Mouse (Mus musculus): Measurements from ENCODE around the gene Mta2. TPM values are rescaled to one million over a fixed set of nuclear protein-coding genes. Genes with fewer than 3 reads are reported as not detected.
"Not testable (repeated sequence)": the region's sequence is repeated elsewhere in the genome, so short reads cannot be mapped to it uniquely, and the experiment has no call there.

The Mta2 gene
- 81.8 and 84.7 TPM in 2 replicates for polyA plus RNA-seq (2015; fragmentation: Nextera tagmentation; extraction: Ambion mirVana)

DNA sequence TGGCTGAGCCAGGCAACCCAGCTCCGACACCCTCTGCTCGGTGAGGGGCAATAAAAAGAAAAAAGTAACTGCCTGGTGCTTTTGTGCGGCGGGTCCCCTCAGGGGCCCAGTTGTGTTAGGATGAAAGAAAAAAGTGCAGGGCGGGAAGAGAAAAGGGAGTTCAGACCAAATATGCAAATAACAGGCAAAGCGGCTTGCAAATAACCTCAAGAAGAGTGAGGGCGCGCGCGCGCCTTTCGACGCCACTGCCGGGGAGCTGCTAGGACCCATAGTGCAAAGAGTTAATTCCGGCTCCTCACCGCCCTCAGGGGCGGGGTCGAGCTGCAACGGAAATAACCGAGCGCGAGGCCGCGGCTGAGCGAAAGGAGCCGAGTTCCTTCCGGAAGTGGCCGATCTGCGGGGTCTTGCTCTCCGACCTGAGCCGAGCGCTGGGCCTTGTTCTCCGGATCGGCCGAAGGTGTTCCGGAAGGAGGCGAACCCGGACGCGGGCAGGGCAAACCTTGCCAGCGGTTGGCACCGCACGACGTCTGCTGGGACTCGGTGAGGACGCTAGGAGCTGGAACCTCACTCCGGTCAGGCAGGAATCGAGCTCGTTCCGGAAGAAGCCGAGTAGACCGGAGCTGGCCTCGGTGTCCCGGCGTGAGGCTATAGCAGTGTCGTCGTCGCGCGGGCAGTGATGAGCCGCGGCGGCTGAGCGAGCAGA is at the start of gene Mta2:
Gene Mta2, plus strand, starts transcription at position 361 of the 703 bp plus-strand sequence.
- TF ChIP-seq EP300 (IDR thresholded peaks at IDR 0.05), result no peak; the same call in 1 of the 2 replicates
- peak; percentile 38 for TF ChIP-seq CTCF (IDR thresholded peaks at IDR 0.05)
- WGBS, result under 1% methylated on average over 64 of the region's 64 CpGs

DNA sequence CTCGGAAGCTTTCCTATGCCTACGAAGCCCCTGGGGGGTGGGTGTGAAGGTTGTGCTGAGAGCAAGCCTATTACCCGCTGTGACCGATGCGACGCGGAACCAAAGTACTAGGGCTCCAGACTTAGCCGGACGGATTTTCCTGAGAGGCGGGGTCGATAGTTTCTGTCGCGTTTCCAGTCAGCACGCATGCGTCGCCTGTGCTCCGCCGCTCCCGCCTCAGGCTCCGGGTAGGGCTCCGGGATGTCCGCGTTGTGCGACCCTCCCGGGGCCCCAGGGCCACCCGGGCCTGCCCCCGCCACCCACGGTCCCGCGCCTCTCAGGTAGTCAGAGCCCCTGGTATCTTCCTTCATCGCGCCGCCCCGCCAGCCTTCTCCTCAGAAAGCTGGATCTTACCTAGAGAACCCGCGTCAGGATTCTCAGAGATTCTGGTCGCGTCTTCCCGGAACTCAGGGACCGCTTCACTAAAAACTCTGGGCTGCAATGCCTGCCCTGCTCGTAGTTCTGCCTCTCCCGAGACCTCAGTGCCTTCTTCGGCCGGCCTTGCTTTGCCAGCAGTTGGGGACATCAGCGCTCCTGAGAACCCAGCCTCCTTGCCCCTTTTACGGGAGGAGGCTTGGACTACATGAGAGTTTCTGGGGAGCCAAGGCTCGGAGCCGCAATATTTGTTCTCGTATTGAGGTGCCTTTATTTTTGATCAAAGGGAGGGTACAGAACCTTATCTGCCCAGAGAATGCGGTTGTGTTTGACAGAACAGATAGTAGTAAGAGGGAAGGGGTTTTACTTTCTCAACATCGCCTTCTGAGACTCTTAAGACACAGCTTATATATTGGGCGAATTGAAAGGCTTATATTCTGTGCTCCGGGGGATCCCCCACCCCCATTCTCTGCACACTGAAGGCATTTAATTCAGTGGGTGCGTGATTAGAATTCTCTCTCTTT is 48.6 kb upstream of the Mta2 start, which contains the start of gene Ints5:
Gene Ints5, plus strand, starts transcription at position 177 of the 938 bp plus-strand sequence.
- H3K4me1 ChIP-seq (ENCODE audit: insufficient read depth, low read depth, low read length), result peaks cover 4% of the 10 kb centered on the region; the same call in 1 of the 2 replicates
- peak within 1 kb of the TSS; percentile 95 for H3K4me2 ChIP-seq (replicated peaks; ENCODE audit: low read depth, low read length)
- H3K36me3 ChIP-seq (ENCODE audit: insufficient read depth, low read length), result no peaks in the 10 kb centered on the region
- peak within 1 kb of the TSS; percentile 88 for H3K4me3 ChIP-seq (ENCODE audit: low read depth, low read length)
- peak within 1 kb of the TSS; percentile 91 for H3K27ac ChIP-seq (ENCODE audit: low read length)
- H3K9me3 ChIP-seq (ENCODE audit: low read length), result no peaks in the 10 kb centered on the region
- no peak for TF ChIP-seq CTCF (IDR thresholded peaks at IDR 0.05)
- no peak for TF ChIP-seq EP300 (IDR thresholded peaks at IDR 0.05)
- H3K27me3 ChIP-seq (replicated peaks; ENCODE audit: insufficient read depth, low read length), result no peaks in the 10 kb centered on the region
- peak within 1 kb of the TSS; percentile 81 for H3K9ac ChIP-seq (replicated peaks; ENCODE audit: low read depth)
- peak; percentile 92 for DNase-seq (ENCODE audit: low spot score)
- ATAC-seq, result peak; percentile 50
- WGBS, result 1% methylated on average over 54 of the region's 54 CpGs

More for the DNA sequence above, at the start of gene Mta2:
- DNase-seq (ENCODE audit: low spot score) (peak; percentile 98), ATAC-seq (peak; percentile 95)
- H3K4me3 ChIP-seq (ENCODE audit: low read depth, low read length), result peak within 1 kb of the TSS; percentile 93
- peak within 1 kb of the TSS; percentile 99 for H3K27ac ChIP-seq (ENCODE audit: low read length)
- peaks cover 18% of the 10 kb centered on the region; the same call in 1 of the 2 replicates for H3K4me1 ChIP-seq (ENCODE audit: insufficient read depth, low read depth, low read length)
- H3K36me3 ChIP-seq (ENCODE audit: insufficient read depth, low read length), result 0 out of 2 replicates have a peak, but pooled peaks cover 7% of the 10 kb centered on the region
- peak within 1 kb of the TSS; percentile 75 for H3K4me2 ChIP-seq (replicated peaks; ENCODE audit: low read depth, low read length)
- no peaks in the 10 kb centered on the region for H3K27me3 ChIP-seq (replicated peaks; ENCODE audit: insufficient read depth, low read length)
- no peaks in the 10 kb centered on the region for H3K9me3 ChIP-seq (ENCODE audit: low read length)
- peak within 1 kb of the TSS; percentile 99 for H3K9ac ChIP-seq (replicated peaks; ENCODE audit: low read depth)

- WGBS, result 89% methylated on average over 9 of the region's 9 CpGs
- Histone ChIP-seq H3K36me3 (ENCODE audit: insufficient read depth, low read length) (no peaks in the 10 kb centered on the region), H3K4me2 (replicated peaks; ENCODE audit: low read depth, low read length) (no peak overlapping the region), H3K4me3 (ENCODE audit: low read depth, low read length) (no peak overlapping the region), H3K4me1 (ENCODE audit: insufficient read depth, low read depth, low read length) (peaks cover 6% of the 10 kb centered on the region; the same call in 1 of the 2 replicates), H3K9me3 (ENCODE audit: low read length) (no peaks in the 10 kb centered on the region), H3K27ac (ENCODE audit: low read length) (no peak overlapping the region), H3K9ac (replicated peaks; ENCODE audit: low read depth) (no peak overlapping the region), H3K27me3 (replicated peaks; ENCODE audit: insufficient read depth, low read length) (no peaks in the 10 kb centered on the region)
- ATAC-seq, result no peak
- no peak for DNase-seq (ENCODE audit: low spot score)
- no peak for TF ChIP-seq EP300 (IDR thresholded peaks at IDR 0.05)
- TF ChIP-seq CTCF (IDR thresholded peaks at IDR 0.05), result no peak
Observed at GRCm38 (mm10) chr19:8895397-8895960, 46.2 kb upstream of the Mta2 start.

GRCm38 (mm10) chr19:8896231-8896630 is 45.4 kb upstream of the Mta2 start:
- H3K4me3 ChIP-seq (ENCODE audit: low read depth, low read length); H3K27ac ChIP-seq (ENCODE audit: low read length); H3K9me3 ChIP-seq (ENCODE audit: low read length); DNase-seq (ENCODE audit: low spot score); H3K27me3 ChIP-seq (replicated peaks; ENCODE audit: insufficient read depth, low read length); ATAC-seq; H3K4me2 ChIP-seq (replicated peaks; ENCODE audit: low read depth, low read length); H3K36me3 ChIP-seq (ENCODE audit: insufficient read depth, low read length); H3K9ac ChIP-seq (replicated peaks; ENCODE audit: low read depth); H3K4me1 ChIP-seq (ENCODE audit: insufficient read depth, low read depth, low read length): not testable (repeated sequence)
- WGBS, result 77% methylated on average over 5 of the region's 5 CpGs

DNA sequence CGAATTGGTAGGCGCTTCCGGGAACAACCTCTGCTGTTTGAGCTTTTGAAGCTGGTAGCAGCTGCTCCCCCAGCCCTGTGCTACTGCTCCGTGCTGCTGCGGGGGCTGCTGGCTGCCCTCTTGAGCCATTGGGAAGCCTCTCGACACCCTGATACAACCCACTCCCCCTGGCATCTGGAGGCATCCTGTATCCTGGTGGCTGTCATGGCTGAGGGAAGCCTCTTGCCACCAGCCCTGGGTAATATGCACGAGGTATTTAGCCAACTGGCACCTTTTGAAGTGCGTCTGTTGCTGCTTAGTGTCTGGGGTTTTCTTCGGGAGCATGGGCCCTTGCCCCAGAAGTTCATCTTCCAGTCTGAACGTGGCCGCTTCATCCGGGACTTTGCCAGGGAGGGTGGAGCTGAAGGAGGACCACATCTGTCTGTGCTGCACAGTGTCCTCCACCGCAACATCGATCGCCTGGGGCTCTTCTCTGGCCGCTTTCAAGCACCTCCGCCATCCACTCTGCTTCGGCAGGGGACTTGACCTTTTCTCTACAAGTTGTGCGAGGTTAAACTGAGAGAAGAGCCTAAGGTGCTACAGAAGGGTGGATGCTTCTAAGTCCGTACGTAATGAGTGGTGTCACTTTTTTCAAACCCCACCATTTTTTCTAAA is 44.3 kb upstream of the Mta2 start:
- 16% methylated on average over 21 of the region's 21 CpGs for WGBS
- not testable (repeated sequence) for H3K36me3 ChIP-seq (ENCODE audit: insufficient read depth, low read length); H3K27me3 ChIP-seq (replicated peaks; ENCODE audit: insufficient read depth, low read length); DNase-seq (ENCODE audit: low spot score); H3K4me1 ChIP-seq (ENCODE audit: insufficient read depth, low read depth, low read length); H3K9me3 ChIP-seq (ENCODE audit: low read length)
- Histone ChIP-seq H3K27ac (ENCODE audit: low read length) (peak overlapping the region; percentile 59), H3K4me3 (ENCODE audit: low read depth, low read length) (peak overlapping the region; percentile 95), H3K9ac (replicated peaks; ENCODE audit: low read depth) (peak overlapping the region; percentile 50), H3K4me2 (replicated peaks; ENCODE audit: low read depth, low read length) (peak overlapping the region; percentile 92)
- ATAC-seq, result peak; percentile 45

Measured in lung, postnatal 0 days (tissue).